Mouse (Mus musculus): ENCODE data around the gene Tbc1d14.
A peak's percentile ranks its signal among the peaks of the same experiment; 100 is the strongest.

Gene Tbc1d14

DNA sequence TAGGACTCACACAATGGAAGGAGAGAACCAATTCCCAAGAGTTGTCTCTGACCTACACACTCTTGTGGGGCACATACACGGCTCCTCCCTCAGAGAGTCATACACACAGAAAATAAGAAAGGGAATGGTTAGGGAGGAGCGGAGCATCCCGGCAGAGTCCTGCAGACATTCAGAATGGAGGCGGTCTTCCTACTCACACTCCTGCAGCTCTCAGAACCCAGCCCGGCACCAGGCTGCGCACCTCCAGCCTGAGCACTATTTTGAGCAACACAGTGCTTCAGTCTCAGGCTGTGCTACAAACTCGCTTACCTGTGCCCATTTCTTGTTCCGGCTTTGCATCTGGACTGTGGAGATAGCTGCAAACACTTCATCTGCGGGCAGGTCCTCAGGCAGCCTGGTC, 98.4 kb downstream of the Tbc1d14 start:
- no peak for DNase-seq

DNA sequence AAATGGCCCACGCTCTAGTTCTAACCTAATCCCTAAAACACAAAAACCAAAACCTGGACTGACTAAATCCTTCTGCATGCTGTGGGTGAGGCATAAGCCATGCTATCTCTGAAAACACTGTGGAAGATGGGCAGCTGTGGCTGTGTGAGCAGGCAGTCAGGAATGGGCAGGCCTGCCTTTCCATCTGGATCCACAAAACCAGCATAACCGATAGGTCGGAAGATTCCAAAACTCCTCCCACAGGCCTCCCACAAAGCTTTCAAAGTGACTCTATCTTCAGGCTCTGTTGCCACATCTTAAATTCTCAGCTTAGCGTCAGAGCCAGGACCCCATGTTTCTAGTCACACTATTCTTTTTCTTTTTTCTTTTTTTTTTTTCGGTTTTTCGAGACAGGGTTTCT, 99.2 kb downstream of the Tbc1d14 start:
- no peak for DNase-seq

DNA sequence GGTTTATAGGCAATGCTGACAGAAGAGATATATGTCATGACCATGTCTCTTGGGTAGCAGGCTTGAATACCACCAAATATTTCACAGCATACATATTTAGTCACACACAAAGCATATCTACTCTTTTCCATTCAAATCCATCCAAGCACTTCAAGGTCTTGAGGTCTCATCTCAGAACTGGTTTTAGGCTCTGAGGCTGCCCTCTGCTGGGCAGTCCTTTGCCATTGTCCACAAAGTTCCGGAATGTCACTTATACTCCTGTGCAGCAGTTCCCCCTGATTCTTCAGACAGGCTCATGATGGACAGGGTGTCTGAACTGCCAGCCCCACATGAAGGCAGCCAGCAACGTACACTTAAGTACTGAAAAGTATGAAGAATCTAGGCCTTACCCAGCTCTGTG, 103.9 kb downstream of the Tbc1d14 start:
- DNase-seq, result no peak

DNA sequence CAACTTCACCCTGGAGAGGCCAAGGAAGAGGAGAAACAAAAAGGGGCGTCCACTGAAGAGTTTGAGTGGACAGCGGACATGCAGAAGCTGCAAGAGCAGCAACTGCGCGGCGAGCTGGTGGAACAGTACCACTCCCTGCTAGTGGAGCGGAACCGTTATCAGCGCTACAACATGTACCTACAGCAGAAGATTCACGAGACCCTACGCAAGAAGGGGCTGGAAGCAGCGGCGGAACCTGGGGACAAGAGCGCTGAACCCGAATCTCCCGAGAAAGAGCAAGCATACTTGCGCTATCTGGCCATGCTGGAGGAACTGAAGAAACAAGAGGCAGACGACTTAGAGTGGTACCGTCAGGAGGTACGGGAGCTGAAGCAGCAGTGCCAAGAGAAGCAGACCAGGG, 107.8 kb downstream of the Tbc1d14 start:
- DNase-seq, result no peak

DNA sequence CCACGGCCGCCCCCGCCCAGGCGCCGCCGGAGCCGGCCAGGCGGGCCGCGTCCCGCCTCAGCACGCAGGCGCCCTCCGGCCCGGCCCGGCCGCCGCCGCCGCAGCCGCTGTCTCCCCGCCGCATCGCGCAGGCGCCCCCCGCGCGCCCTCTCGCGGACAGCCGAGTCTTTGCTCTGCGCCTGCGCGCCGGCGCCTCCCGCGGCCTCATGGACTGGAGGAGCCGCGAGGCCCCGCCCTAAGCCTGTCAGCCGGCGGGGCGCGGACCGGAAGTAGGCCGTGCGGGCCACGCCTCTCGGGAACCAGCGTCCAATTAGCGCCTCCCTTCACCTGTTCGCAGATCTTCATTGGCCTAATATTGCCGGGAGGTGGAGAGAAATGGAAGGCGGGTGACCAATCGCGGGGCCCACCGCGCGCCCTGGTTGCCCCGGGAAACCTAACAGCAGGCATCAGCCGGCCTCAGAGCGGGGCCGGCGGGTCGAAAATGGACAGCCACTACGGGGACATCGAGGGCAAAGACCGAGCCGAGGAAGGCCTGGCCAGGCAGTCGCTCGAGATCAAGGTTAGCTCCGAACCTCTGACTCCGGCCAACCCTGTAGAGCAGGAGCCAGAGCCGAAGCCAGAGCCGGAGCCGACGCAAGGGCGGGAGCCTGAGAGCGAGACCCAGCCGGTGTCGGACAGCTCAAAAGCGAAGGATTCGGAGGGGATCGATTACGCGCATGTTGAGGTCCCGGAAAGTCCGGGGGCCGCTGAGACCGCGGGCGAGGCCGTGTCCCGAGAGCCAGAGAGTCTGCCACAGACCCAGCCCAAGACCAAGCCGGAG, 108.7 kb downstream of the Tbc1d14 start, which contains the start of the genes Tada2b and Ccdc96:
Gene Tada2b, minus strand, starts transcription at position 115 of the 820 bp plus-strand sequence.
Gene Ccdc96, plus strand, starts transcription at position 418 of the 820 bp plus-strand sequence.
- DNase-seq, result peak; percentile 100

DNA sequence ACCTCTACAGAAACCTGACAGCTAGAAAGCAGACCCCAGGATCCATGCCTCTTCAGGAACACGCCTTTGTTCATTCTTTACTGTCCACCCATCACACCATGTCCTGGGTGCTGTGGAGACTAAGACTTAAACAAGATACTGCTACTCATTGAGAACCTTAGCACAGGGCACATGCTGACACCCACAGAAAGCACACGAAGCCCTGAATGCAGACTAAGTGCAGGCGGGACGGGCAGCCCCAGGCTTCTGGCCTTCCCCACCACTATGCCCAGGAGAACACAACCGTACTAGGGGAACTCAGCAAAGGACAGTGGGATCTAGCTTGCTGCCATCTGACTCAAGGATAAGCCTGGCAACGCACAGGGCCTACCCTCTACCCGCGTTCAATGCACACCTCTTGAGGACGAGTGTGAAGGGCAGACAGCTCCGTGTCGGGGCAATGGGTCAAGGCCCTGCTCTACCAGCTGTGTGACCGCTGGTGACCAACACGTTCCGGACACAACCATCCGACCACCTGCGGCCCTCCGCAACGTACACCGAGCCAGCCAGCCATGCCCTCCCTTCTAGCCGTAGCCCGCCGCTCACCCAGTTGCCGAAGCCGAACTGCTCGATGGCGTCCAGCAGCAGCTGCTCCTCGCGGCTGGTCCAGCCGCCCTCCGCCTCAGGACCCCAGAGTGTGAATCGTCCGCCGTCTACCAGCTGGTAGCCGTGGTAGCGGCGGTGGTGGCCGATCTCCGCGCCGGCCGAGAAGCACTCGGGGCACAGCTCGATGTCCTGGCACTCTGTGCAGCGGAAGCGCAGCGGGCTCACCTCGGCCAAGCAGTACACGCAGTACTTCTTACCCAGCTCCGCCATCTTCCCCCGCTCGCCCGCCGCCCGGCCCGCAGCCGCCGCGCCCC, 109.6 kb downstream of the Tbc1d14 start:
- DNase-seq, result peak; percentile 96

DNA sequence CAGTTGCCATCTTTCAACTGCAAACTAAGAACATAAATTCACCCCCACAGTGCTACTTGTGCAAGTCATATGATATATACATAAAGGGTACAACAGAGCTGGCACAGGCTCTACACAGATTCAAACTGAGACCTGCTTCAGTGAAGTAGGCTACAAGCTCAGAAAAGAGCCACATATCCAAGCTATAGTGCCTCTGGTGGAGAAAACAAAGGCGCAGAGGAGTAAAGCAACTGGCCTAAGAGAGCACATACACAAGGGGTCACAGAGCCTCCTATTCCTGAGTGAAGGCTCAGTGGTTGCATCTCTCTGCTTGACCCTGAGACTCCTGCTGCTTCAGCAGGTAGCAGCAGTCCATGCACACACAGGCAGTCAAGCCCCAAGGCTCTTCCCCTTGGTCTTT, 112.0 kb downstream of the Tbc1d14 start:
- no peak for DNase-seq

DNA sequence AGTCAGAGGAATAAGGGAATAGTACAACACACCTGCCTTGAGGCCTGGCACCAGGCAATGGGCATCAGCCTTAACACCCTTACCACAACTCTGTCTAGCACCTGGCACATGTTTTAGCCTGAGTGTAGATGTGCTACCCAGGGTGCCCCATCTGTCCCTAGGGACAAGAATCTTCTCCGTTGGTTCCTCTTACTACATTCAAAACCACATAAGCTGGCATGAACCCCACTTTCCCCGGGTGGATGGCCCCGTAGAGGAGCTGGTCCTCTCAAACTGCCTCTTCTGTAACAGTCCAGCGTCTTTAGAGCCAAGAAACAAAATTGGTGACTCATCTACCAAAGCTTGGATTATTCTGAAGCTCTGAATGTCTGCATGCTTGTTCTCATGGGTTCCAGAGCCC, 112.7 kb downstream of the Tbc1d14 start:
- DNase-seq, result no peak

DNA sequence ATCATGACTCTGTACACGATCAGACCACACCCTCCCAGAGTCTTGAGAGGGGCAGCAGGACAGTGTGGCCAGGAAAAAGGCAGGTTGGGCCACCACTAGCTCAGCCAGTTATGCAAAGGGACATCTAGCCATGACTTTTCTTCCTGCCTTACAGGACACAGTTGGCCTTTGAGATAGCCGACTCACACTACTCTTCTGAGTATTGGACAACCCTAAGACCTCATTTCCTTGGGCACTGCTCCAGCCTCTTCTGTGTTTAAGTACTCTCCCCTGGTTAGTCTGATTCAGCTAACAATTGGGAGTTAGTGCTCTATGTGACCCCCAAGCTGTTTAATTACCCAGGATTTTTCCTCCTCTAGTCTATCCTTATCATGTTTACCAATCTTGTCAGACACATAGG, 113.3 kb downstream of the Tbc1d14 start:
- DNase-seq, result no peak

DNA sequence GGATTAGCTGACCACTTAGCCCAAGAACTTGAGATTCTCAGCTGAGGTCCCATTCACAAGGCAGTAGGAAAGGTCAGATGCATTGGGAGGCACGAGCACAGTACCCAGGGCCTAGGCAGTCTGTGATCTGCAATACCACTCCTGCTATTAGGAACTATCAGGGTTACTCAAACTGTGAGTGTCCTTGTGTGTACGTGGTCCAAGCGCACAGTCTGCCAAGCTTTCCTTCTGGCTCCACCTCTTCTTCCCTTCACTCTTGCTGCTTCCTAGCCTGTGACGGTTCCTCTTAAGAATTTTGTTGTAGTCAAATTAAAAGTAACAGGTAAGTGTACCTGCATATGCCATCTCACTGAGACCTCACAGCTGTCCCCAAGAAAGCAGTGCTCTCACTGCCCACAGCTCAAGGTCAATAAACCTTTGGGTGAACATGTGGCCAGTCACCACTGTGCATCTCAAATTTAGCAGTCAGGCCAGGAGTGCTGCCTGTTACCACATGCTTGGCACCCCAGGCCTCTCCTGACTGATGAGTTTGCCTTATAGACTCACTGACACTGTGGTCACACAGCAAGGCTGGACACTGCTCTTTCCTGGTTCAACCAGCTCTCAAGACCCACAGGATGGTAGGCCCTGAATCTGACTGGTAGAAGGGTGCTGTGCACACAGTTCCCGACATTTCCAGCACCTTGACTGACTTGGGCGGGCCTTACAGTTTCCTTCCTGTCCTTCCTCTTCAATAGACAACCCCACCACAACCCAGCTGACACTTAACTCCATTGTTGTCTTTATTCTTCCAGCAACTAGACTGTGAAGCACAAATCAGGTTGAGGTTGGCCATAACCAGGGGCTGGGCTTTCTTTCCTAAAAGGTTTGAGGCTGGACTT, 114.3 kb downstream of the Tbc1d14 start:
- peak; percentile 93 for DNase-seq

DNA sequence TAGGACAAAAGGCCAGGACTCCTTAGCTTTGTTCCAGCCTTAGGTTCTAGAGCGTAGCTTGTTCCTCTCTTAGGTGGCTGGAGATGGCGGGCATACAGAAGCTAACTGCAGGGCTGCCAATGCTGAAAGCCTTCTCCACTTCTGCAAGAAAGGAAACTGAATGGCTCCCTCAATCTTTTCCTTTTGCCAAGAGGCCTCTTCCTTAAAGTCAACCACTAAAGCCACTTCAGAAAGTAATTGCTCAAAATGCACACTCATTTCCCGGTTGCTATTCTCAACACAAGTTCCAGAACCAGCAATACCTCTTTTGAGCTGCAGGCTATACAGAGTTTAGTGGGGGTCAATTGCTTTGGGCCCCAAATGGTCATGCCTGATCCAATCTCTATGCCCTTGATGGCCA, 115.6 kb downstream of the Tbc1d14 start:
- DNase-seq, result no peak

DNA sequence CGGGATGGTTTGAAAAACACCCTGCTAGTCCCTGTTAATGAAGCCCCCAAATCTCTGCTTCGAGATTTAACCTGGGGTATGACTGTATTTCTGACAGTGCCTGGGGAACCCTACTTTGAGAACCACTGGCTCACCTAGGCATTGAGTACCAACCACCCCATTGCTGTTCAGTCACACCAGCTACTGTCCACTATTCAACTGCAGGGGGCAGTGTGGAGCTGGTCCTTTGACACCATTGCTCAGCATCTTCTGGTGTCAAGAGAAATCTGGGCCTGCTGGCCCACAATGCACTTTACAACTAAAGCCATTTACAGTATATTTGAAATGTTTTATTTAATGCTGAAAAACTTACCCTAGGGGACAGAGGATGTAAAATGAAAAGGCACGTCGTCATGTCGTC, 118.8 kb downstream of the Tbc1d14 start:
- peak; percentile 93 for DNase-seq

DNA sequence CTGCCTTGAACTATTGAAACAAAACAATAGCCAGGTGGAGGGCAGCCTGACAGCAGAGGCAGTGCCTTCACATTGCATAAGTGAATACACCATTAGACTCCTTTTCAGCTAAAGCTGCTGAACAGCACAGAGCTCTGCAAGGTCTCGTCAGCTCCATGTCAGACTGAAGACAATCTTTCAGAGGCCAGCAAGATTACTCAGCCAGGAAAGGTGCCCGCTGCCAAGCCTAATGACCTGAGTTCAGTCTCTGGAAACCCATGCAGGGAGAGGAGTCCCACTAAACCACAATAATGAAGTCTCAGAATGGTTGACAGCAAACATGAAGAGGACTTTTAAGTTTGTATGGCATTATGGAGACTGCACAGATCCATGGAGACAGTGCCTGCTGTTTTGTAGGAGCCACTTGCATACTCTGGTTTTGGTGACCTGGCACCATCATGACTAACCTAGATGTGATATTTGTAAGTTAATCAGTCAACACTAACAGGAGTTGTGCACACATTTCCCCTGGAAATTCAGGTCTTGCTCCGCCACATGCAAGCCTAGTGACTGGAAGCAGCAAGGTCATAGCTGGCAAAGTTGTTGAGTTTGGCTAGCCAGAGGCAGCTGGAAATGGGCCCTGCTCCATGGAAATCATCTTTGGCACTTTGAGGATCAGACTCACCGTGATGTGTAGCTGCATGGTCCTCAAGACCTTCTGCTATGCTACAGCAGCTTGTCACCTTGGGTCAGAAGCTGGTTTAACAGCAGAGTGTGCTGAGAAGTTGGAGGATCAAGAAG, 120.0 kb downstream of the Tbc1d14 start:
- no peak for DNase-seq

DNA sequence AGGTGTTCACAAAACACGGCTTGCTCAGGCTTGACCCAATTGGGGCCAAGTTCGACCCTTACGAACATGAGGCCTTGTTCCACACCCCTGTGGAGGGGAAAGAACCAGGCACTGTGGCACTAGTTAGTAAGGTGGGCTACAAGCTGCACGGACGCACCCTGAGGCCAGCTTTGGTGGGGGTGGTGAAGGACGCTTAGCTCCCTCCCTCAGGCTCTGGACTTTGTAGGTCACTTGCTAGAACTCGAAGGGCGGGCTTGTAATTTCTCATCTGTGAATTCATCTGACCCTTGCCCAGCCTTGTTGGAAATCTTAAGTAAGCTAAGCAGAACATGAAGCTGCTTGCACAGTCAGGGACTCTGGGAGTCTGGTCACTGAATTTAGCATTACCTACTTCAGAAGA, 121.9 kb downstream of the Tbc1d14 start:
- no peak for DNase-seq

DNA sequence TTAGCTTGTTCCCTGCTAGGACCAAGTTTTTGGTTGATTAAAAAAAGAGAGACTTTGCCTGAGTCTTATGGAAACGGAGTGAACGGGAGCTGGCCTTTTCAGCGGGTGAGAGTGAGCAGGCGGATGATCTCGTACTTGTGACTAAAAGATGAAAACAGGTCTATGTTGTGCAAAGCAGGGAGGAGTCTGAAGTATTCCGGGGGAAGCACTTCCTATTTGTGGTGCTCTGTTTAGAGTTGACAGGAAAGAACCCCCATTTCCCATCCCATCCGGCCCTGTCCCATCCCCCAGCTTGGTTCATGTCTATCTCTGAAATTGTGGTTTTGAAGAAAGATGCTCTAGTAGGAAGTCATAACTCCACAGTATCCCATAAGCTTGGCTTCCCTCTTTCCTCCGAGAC, 127.2 kb downstream of the Tbc1d14 start:
- DNase-seq, result peak; percentile 84

DNA sequence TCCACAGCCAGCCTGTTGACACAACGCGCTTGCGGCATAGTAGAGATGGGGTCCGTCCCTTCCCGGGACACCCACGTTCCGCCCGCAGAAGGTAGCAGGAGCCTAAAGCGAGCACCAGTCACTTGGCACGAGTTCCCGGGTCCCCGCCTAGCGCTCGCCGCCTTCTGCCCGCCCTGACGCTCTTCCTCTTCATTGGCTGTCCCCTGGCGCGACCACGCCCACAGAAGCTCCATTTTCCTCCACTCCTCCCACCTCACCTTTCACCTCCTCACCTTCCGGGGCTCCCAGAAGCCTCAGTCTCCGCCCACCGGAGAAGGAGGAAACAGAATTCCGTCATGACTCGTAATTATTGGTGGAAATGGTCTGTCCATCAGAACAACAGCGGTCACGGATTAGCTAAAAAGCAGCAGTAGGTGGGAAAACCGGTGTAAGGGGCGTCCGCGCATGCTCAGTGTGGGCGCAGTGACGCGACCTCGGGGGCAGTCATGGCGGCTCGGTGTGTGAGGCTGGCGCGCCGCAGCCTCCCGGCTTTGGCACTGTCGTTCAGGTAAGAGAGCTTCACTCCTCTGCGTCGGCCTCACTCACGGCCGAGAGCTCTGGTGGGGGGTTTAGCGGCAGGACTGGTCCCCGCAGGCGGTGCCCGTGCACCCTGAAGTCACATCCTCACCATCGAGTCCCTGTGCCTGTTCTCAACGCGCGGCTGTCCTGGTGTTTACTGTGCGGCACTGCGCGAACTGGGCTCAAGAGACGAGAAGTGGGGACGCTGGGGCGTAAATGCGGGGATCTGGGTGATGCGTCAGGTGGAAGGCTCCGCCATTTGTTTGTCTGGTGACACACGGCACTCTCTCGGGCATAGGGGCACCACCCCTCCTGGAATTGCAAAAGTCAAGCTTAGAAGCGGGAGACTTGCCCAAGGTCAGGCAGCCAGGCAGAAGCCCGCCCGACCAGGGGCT, 128.1 kb downstream of the Tbc1d14 start, which contains the start of gene Grpel1:
Gene Grpel1, plus strand, starts transcription at position 290 of the 953 bp plus-strand sequence.
- DNase-seq, result peak; percentile 100

DNA sequence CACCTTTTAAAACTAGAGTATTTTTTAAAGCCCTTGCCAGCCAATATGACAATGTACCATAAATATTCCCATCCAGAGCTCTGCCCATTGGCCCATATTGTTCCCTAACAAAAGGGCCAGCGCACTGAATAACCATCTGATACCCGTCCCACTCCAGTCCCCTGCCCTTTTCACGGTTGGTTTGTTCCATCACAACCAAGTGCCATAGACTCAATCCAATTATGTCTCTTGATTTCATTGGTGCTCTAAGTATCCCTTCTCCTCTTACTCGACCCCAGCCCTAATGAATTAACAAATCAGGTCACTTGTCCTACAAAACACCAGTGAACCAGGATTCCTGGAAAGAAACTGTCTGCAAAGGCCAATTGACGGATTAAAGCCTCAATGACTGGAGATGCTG, 129.7 kb downstream of the Tbc1d14 start:
- DNase-seq, result no peak

DNA sequence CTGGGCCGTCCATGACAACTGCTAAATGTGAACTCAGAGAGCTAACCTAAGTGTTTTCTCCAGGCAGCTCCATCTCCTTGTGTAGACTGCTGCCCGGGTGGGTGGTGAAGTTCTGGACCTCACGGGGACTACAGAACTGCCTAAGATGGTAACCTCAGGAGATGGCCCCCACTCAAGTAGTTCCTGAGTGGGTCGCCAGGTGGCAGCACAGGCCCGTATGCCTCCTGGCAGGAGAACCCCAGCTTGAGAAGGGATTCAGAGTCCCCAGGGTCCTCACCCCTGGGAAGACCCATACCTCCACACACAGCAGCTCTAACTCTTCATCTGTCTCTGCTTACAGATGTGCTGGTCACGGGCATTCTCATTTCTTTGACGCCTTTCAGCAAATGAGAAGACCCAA, 130.3 kb downstream of the Tbc1d14 start:
- peak; percentile 96 for DNase-seq

DNA sequence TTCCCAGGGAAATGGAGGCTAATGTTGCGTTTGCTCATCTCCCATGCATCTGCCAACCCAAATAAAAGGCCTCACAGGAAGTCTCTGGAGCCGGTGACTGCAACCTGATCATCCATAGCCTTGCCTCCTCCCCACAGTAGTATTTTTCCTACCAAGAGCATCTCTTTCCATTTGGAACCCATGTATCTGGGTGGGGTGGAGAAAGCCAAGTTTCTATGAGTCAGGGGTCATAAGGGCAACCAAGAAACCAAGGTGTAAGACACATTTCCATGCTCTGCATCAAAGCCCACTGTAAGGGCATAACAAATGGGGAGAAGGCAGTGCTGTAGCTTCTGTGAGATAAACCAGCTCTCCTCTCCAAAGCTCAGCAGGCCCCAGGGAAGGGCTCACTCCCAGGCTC, 131.8 kb downstream of the Tbc1d14 start:
- DNase-seq, result no peak

DNA sequence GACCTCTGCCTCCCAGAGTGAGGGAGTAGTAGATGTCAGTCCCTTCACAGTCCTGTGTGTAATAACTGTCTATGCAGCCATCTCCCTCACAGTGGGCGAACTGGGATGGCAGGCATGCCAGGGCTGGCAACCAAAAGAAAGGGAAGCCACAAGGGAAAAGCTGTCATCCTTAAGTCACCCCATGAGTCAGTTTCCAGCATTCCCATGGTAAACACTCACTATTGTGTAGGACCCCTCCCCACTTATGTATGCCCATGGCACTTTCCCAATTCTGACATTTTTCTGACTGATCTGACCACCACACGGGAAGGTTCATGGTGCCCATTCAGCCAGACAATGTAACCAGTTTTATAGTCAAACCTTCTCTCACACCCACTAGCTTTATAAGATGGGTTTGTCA, 132.4 kb downstream of the Tbc1d14 start:
- no peak for DNase-seq

DNA sequence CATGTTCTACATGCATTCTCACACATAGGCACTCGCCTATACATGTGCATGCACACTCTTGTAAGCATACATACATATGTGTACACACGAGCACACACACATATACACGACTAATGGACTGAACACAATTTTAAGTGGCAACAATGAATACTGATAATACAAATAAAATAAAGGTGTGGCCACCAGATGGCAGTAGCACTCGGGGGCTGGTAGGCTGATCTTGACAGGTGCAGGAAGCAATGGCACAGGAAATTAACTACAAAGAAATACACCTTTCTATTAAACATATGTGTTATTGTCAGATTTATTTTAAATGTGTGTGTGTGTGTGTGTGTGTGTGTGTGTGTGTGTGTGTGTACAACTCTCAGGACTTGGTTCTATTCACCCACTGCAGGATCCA, 134.2 kb downstream of the Tbc1d14 start:
- no peak for DNase-seq
